Mouse (Mus musculus): Measurements from ENCODE around the gene Rfx4. TPM values are rescaled to one million over a fixed set of nuclear protein-coding genes. Genes with fewer than 3 reads are reported as not detected.

Gene Rfx4
- polyA plus RNA-seq, 1 experiment from 2014 or later: 56.0 TPM

DNA sequence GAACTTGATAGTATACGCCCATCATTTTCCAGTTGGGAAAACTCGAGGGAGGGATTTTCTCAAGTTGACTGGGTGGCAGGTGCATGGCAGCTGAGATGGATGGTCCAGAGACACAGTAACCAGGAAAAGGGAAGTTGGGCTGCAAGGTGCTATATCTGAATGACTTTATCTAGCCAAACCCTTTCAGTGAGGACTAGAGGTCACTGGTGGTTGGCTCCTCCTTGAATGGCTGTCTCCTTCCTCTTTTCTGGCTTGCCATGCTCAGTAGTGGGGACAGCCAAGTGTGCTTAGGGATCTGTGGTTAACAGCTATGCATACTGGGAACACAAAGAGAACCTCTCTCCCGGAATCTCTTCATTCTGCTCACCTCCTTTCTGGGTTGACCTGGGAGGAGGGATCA lies 64.4 kb downstream of the Rfx4 start:
- Histone ChIP-seq H3K9ac (replicated peaks) (no peak overlapping the region), H3K4me1 (peaks cover 21% of the 10 kb centered on the region), H3K27ac (replicated peaks) (no peak overlapping the region), H3K4me2 (replicated peaks) (no peak overlapping the region), H3K4me3 (no peak overlapping the region), H3K27me3 (no peaks in the 10 kb centered on the region), H3K9me3 (no peaks in the 10 kb centered on the region), H3K36me3 (peaks cover 35% of the 10 kb centered on the region)
- no peak for ATAC-seq (ENCODE audit: low FRiP score, low read depth)
- WGBS: 64% methylated on average over 3 of the region's 3 CpGs

GRCm38 (mm10) chr10:84822741-84823151 lies 66.9 kb downstream of the Rfx4 start:
- peak; percentile 56 for ATAC-seq (ENCODE audit: low FRiP score, low read depth)
- peaks cover 30% of the 10 kb centered on the region for H3K36me3 ChIP-seq
- H3K27ac ChIP-seq (replicated peaks): peak overlapping the region; percentile 30; the same call in 1 of the 2 replicates
- WGBS: 8% methylated on average over 9 of the region's 9 CpGs
- H3K27me3 ChIP-seq: no peaks in the 10 kb centered on the region
- peaks cover 28% of the 10 kb centered on the region for H3K4me1 ChIP-seq
- H3K9ac ChIP-seq (replicated peaks): no peak overlapping the region
- no peak overlapping the region for H3K4me2 ChIP-seq (replicated peaks)
- no peak overlapping the region for H3K4me3 ChIP-seq
- no peaks in the 10 kb centered on the region for H3K9me3 ChIP-seq

DNA sequence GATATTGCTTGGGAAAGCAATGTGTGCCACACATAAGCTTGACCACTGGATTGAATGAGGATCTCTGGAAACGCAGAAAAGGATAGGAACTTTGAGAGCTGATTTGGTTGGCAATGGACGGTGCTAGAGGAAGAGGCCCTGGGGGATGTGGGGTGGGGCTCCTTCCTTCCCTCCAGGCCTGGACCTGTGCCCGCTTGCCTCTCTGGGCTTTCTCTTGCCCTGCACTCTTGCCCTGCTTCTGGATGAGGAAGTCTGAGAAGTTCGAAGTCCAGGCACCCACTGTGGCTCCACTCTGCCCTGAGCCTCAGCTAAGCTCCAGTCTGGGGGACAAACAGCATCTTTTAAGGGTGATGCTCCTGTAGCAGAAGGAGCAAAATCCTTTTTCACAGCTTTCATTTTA lies 67.8 kb downstream of the Rfx4 start:
- Histone ChIP-seq H3K4me3 (no peak overlapping the region), H3K9ac (replicated peaks) (no peak overlapping the region), H3K36me3 (peaks cover 32% of the 10 kb centered on the region), H3K27me3 (no peaks in the 10 kb centered on the region), H3K9me3 (no peaks in the 10 kb centered on the region), H3K4me2 (replicated peaks) (no peak overlapping the region), H3K27ac (replicated peaks) (peak overlapping the region; percentile 46; the same call in 1 of the 2 replicates), H3K4me1 (peaks cover 28% of the 10 kb centered on the region)
- ATAC-seq (ENCODE audit: low FRiP score, low read depth): no peak
- WGBS: 35% methylated on average over 4 of the region's 4 CpGs

DNA sequence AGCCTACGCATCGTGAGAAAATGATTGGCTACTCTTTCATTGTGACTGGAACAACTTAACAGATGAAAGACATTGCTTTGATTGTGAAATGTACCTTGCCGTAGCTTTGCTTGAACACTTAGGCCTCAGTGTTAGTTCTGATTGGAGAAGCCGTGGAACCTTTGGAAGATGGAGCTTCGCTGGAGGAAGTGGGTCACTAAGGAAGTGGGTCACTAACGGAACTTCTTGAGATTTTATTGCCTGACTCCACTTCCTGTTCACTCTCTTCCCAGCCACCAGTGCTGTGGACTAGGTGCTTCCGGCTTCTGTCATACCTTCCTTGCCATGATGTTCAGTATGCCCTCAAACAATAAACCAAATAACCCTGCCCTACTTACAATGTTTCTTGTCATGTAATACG lies 73.1 kb downstream of the Rfx4 start:
- peaks cover 43% of the 10 kb centered on the region; the same call in 1 of the 2 replicates for H3K36me3 ChIP-seq

DNA sequence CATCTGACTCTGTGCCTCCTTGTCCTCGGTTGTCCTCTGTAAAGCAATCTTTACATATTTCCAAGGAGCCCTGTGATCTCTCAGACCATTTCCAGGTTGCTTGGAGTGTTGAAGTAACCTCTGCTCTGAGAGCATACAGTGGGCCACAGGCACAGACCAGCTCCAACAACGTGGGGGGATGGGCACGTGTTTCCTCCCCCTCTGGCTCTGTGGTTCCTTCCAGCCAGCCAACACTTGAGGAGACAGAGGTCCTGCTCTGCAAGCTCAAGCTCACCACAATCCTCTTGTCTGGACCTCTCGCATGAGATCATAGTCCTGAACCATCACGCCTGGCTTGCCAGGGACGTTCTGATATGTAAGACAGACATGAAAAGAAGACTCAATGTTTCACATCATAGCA lies 79.7 kb downstream of the Rfx4 start:
- no peak overlapping the region for H3K4me3 ChIP-seq
- no peaks in the 10 kb centered on the region for H3K9me3 ChIP-seq
- no peak for ATAC-seq (ENCODE audit: low FRiP score, low read depth)
- no peak overlapping the region for H3K9ac ChIP-seq (replicated peaks)
- H3K27me3 ChIP-seq: no peaks in the 10 kb centered on the region
- H3K27ac ChIP-seq (replicated peaks): no peak overlapping the region
- H3K4me2 ChIP-seq (replicated peaks): no peak overlapping the region
- H3K36me3 ChIP-seq: peaks cover 53% of the 10 kb centered on the region
- 0 out of 2 replicates have a peak, but pooled peaks cover 5% of the 10 kb centered on the region for H3K4me1 ChIP-seq
- WGBS: 80% methylated on average over 6 of the region's 6 CpGs

More for the DNA sequence above, 73.1 kb downstream of the Rfx4 start:
- WGBS: 92% methylated on average over 8 of the region's 8 CpGs
- Histone ChIP-seq H3K9ac (replicated peaks) (no peak overlapping the region), H3K27me3 (no peaks in the 10 kb centered on the region), H3K4me1 (peaks cover 8% of the 10 kb centered on the region; the same call in 1 of the 2 replicates), H3K4me3 (no peak overlapping the region), H3K27ac (replicated peaks) (no peak overlapping the region), H3K9me3 (no peaks in the 10 kb centered on the region), H3K4me2 (replicated peaks) (no peak overlapping the region)
- no peak for ATAC-seq (ENCODE audit: low FRiP score, low read depth)

DNA sequence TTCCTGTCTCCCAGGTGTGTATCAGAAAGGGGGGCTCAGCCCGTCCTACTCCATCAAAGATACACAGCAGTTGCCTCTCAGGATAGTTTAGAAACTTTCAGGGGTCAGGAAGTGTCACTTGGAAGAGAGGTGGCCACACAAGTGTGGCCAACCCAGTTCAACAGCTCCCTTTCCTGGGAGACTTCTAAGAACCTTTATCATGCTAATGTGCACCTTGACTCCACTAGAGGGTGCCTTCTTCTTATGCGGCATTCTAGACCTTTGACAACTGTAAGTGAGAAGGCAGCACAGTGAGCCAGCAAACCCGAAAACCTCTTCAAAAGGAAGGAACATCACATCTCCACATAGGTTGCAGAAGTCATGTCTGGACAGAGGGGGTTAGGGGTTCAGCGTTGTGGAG lies 80.2 kb downstream of the Rfx4 start:
- ATAC-seq (ENCODE audit: low FRiP score, low read depth): no peak
- 46% methylated on average over 3 of the region's 4 CpGs for WGBS

GRCm38 (mm10) chr10:84837355-84837754 lies 81.5 kb downstream of the Rfx4 start:
- Histone ChIP-seq H3K9me3 (no peaks in the 10 kb centered on the region), H3K4me2 (replicated peaks) (no peak overlapping the region), H3K36me3 (peaks cover 68% of the 10 kb centered on the region), H3K27me3 (no peaks in the 10 kb centered on the region), H3K27ac (replicated peaks) (no peak overlapping the region), H3K9ac (replicated peaks) (no peak overlapping the region), H3K4me3 (no peak overlapping the region), H3K4me1 (0 out of 2 replicates have a peak, but pooled peaks cover 5% of the 10 kb centered on the region)
- WGBS: 92% methylated on average over 2 of the region's 2 CpGs
- no peak for ATAC-seq (ENCODE audit: low FRiP score, low read depth)

More for the DNA sequence above, 80.2 kb downstream of the Rfx4 start:
- Histone ChIP-seq H3K9ac (replicated peaks) (no peak overlapping the region), H3K4me2 (replicated peaks) (no peak overlapping the region), H3K4me1 (0 out of 2 replicates have a peak, but pooled peaks cover 5% of the 10 kb centered on the region), H3K27ac (replicated peaks) (no peak overlapping the region), H3K9me3 (no peaks in the 10 kb centered on the region), H3K27me3 (no peaks in the 10 kb centered on the region), H3K36me3 (peaks cover 58% of the 10 kb centered on the region), H3K4me3 (no peak overlapping the region)

DNA sequence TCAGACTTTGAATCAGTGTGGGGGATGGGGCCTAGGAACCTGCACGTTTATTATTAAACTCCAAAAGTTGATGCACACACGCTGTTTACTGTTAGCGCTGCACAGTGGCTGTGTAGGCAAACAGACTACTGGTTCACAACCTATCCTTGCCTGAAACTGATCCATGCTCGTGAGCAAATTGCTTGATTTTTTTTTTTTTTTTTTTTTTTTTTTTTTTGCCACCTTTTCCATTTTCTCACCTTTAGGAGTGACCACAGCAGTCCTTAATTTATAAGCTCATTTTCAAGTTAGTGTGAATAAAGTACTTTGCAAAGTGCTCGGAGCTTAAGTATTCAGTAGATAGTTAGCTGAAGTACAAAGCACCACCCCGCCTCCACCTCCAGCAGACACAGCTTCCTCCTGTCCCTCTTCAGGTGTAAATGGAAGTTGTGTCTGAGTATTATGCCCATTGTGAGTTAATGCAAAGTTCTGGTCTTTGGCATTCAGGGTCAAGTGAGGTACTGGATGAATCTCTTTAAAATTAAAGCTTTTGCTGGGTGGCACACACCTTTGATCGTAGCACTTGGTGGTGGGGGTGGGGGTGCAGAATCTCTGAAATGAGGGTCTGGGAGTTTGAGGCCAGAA lies 83.1 kb downstream of the Rfx4 start:
- Histone ChIP-seq H3K9me3 (no peaks in the 10 kb centered on the region), H3K36me3 (peaks cover 61% of the 10 kb centered on the region), H3K4me3 (no peak overlapping the region), H3K9ac (replicated peaks) (no peak overlapping the region), H3K27ac (replicated peaks) (no peak overlapping the region), H3K27me3 (no peaks in the 10 kb centered on the region), H3K4me2 (replicated peaks) (no peak overlapping the region), H3K4me1 (0 out of 2 replicates have a peak, but pooled peaks cover 5% of the 10 kb centered on the region)
- 80% methylated on average over 7 of the region's 7 CpGs for WGBS
- ATAC-seq (ENCODE audit: low FRiP score, low read depth): no peak

- Histone ChIP-seq H3K27ac (replicated peaks) (no peak overlapping the region), H3K4me3 (no peak overlapping the region), H3K4me2 (replicated peaks) (no peak overlapping the region), H3K9ac (replicated peaks) (no peak overlapping the region), H3K27me3 (no peaks in the 10 kb centered on the region), H3K9me3 (no peaks in the 10 kb centered on the region), H3K36me3 (peaks cover 46% of the 10 kb centered on the region), H3K4me1 (peaks cover 3% of the 10 kb centered on the region)
- WGBS: 78% methylated on average over 5 of the region's 5 CpGs
- ATAC-seq (ENCODE audit: low FRiP score, low read depth): no peak
Measured at GRCm38 (mm10) chr10:84846638-84847037, 90.8 kb downstream of the Rfx4 start.

GRCm38 (mm10) chr10:84851981-84852979 lies 96.4 kb downstream of the Rfx4 start:
- WGBS: 60% methylated on average over 12 of the region's 12 CpGs
- H3K4me2 ChIP-seq (replicated peaks): no peak overlapping the region; the same call in 1 of the 2 replicates
- peak; percentile 83 for ATAC-seq (ENCODE audit: low FRiP score, low read depth)
- H3K9me3 ChIP-seq: no peaks in the 10 kb centered on the region
- H3K4me3 ChIP-seq: no peak overlapping the region
- H3K9ac ChIP-seq (replicated peaks): no peak overlapping the region; the same call in 1 of the 2 replicates
- H3K27me3 ChIP-seq: no peaks in the 10 kb centered on the region
- peak overlapping the region; percentile 81 for H3K27ac ChIP-seq (replicated peaks)
- peaks cover 17% of the 10 kb centered on the region for H3K4me1 ChIP-seq
- peaks cover 63% of the 10 kb centered on the region for H3K36me3 ChIP-seq

DNA sequence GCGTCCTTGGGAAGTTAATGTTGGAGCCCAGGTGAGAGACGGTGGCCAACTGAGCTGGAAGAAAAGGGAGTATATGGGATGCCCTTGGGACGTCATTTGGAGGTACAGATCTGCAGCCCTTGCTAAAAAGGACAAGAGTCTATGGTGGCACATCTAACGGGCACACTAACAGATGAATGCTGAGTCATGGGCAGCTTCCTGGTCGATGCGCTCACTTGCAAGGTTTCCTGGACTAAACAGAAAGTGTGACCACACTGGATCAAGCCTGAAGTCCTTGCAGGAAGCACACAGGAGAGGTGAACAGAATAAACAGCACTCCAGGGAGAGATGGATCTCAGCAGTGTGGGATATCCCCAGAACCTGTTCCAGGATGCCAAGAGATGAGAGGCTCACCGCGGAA lies 98.2 kb downstream of the Rfx4 start:
- Histone ChIP-seq H3K4me1 (peaks cover 33% of the 10 kb centered on the region), H3K9ac (replicated peaks) (no peak overlapping the region), H3K9me3 (no peaks in the 10 kb centered on the region), H3K36me3 (peaks cover 50% of the 10 kb centered on the region), H3K27me3 (no peaks in the 10 kb centered on the region; the same call in 1 of the 2 replicates), H3K4me2 (replicated peaks) (no peak overlapping the region), H3K27ac (replicated peaks) (no peak overlapping the region), H3K4me3 (no peak overlapping the region)
- WGBS: 94% methylated on average over 8 of the region's 8 CpGs
- ATAC-seq (ENCODE audit: low FRiP score, low read depth): no peak

GRCm38 (mm10) chr10:84855466-84855865 lies 99.6 kb downstream of the Rfx4 start:
- Histone ChIP-seq H3K4me3 (no peak overlapping the region), H3K4me2 (replicated peaks) (no peak overlapping the region), H3K9ac (replicated peaks) (no peak overlapping the region), H3K4me1 (peaks cover 47% of the 10 kb centered on the region), H3K27me3 (no peaks in the 10 kb centered on the region; the same call in 1 of the 2 replicates), H3K9me3 (no peaks in the 10 kb centered on the region), H3K27ac (replicated peaks) (no peak overlapping the region), H3K36me3 (peaks cover 51% of the 10 kb centered on the region)
- 76% methylated on average over 11 of the region's 11 CpGs for WGBS
- no peak for ATAC-seq (ENCODE audit: low FRiP score, low read depth)

All from midbrain, embryonic 12.5 days (tissue).